Mouse (Mus musculus): ENCODE measurements at regions not wholly inside any gene's neighbourhood (a gene's known extent, or its start where the extent isn't known, plus 50 kb on each side); places are given as distances from the start of the nearest gene placed in this dataset.

DNA sequence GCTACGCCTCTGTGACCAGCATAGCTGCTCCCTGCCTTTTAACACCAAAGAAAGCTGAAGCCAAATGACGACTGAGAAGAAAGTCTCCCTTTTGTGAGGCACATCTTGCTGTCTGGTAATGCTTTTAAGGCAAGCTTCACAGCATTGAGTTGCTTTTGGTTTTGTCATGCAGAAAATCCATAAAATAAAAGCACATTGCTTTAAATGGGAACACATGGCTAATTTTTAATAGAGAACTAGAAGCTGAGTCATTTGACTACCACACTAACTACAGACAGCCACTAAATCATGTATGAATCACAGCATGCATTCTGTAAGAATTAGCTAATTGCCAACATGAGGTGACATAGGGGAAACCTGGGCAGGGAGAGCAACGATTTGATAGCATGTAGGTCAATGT, 579.1 kb downstream of the Fat4 start:
- ATAC-seq (ENCODE audit: low read depth) (no peak), DNase-seq (no peak)
- Histone ChIP-seq H3K4me2 (no peak overlapping the region), H3K36me3 (no peaks in the 10 kb centered on the region), H3K9ac (no peak overlapping the region), H3K4me3 (replicated peaks) (no peak overlapping the region), H3K4me1 (replicated peaks) (no peaks in the 10 kb centered on the region), H3K9me3 (replicated peaks) (peaks cover 3% of the 10 kb centered on the region; the same call in 1 of the 2 replicates), H3K27ac (no peak overlapping the region), H3K27me3 (no peaks in the 10 kb centered on the region)
- 54% methylated on average over 3 of the region's 3 CpGs for WGBS (ENCODE audit: insufficient replicate concordance)

DNA sequence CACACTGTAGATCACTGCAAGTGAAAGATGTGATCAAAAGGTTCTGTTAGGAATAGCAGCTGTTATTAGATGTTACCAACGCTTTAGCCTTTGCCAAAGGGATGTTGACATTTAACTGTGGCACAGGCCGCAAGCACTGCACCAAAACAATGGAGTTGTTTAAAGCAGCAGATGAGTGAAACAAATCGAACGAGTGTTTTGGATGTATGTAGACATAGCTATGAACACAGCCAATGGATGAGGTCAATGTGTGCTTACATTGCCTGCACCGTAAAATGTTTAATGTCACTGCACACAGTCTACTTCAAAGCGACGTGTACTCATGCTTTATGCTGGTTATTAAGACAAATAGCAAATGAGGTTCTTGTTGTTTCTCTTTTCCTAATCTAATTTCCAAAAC, 602.7 kb downstream of the Fat4 start:
- WGBS (ENCODE audit: insufficient replicate concordance) = 72% methylated on average over 7 of the region's 7 CpGs
- H3K36me3 ChIP-seq = no peaks in the 10 kb centered on the region
- H3K9ac ChIP-seq = no peak overlapping the region
- H3K9me3 ChIP-seq (replicated peaks) = no peaks in the 10 kb centered on the region
- ATAC-seq (ENCODE audit: low read depth) (no peak), DNase-seq (no peak)
- H3K4me3 ChIP-seq (replicated peaks) = no peak overlapping the region
- no peak overlapping the region for H3K27ac ChIP-seq
- no peak overlapping the region for H3K4me2 ChIP-seq
- no peaks in the 10 kb centered on the region for H3K27me3 ChIP-seq
- H3K4me1 ChIP-seq (replicated peaks) = no peaks in the 10 kb centered on the region

- no peaks in the 10 kb centered on the region for H3K36me3 ChIP-seq
Observed at GRCm38 (mm10) chr3:39494363-39494762, 607.6 kb downstream of the Fat4 start.

DNA sequence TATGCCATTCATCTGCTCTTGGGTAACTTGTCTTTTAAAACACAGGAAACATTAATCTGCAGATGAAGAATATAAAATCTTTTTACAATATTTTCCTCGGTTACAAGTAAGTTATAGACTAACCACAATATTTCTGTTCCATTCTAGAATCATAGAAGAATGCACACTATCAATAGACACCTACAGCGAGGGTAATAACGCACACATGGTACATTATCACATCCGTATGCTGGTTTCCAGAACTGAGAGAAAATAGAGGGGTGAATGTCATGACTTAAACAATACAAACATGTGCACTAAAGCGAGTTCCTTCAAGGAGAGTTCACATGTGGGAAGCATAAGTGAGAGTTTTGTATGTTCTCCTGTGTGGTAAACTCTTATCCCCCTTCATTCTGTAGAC, 641.3 kb downstream of the Fat4 start:
- Histone ChIP-seq H3K27me3 (no peaks in the 10 kb centered on the region), H3K4me1 (replicated peaks) (no peaks in the 10 kb centered on the region), H3K4me2 (no peak overlapping the region), H3K4me3 (replicated peaks) (no peak overlapping the region), H3K9me3 (replicated peaks) (no peaks in the 10 kb centered on the region), H3K36me3 (no peaks in the 10 kb centered on the region), H3K9ac (no peak overlapping the region), H3K27ac (no peak overlapping the region)
- DNase-seq = no peak
- no peak for ATAC-seq (ENCODE audit: low read depth)
- 68% methylated on average over 5 of the region's 5 CpGs for WGBS (ENCODE audit: insufficient replicate concordance)

More at GRCm38 (mm10) chr3:39494363-39494762, 607.6 kb downstream of the Fat4 start:
- H3K27ac ChIP-seq = no peak overlapping the region
- no peaks in the 10 kb centered on the region for H3K27me3 ChIP-seq
- no peaks in the 10 kb centered on the region for H3K4me1 ChIP-seq (replicated peaks)
- no peak overlapping the region for H3K4me2 ChIP-seq
- H3K9me3 ChIP-seq (replicated peaks) = no peaks in the 10 kb centered on the region
- DNase-seq = no peak
- H3K9ac ChIP-seq = no peak overlapping the region
- no peak overlapping the region for H3K4me3 ChIP-seq (replicated peaks)
- no peak for ATAC-seq (ENCODE audit: low read depth)
- 59% methylated on average over 3 of the region's 3 CpGs for WGBS (ENCODE audit: insufficient replicate concordance)

GRCm38 (mm10) chr3:39537515-39537914, 650.8 kb downstream of the Fat4 start:
- ATAC-seq (ENCODE audit: low read depth) = no peak
- 66% methylated on average over 2 of the region's 2 CpGs for WGBS (ENCODE audit: insufficient replicate concordance)
- no peak overlapping the region for H3K4me3 ChIP-seq (replicated peaks)

GRCm38 (mm10) chr3:39540530-39541118, 653.9 kb downstream of the Fat4 start:
- H3K9me3 ChIP-seq (replicated peaks) = no peaks in the 10 kb centered on the region
- no peak overlapping the region for H3K27ac ChIP-seq
- no peaks in the 10 kb centered on the region for H3K36me3 ChIP-seq
- H3K4me2 ChIP-seq = no peak overlapping the region
- WGBS (ENCODE audit: insufficient replicate concordance) = 72% methylated on average over 7 of the region's 7 CpGs
- ATAC-seq (ENCODE audit: low read depth) (no peak), DNase-seq (no peak)
- no peak overlapping the region for H3K4me3 ChIP-seq (replicated peaks)
- H3K4me1 ChIP-seq (replicated peaks) = no peaks in the 10 kb centered on the region
- no peak overlapping the region for H3K9ac ChIP-seq
- H3K27me3 ChIP-seq = no peaks in the 10 kb centered on the region

More at GRCm38 (mm10) chr3:39537515-39537914, 650.8 kb downstream of the Fat4 start:
- H3K4me2 ChIP-seq = no peak overlapping the region
- H3K9ac ChIP-seq = no peak overlapping the region
- no peaks in the 10 kb centered on the region for H3K9me3 ChIP-seq (replicated peaks)
- no peak for DNase-seq
- no peaks in the 10 kb centered on the region for H3K27me3 ChIP-seq
- no peaks in the 10 kb centered on the region for H3K4me1 ChIP-seq (replicated peaks)
- H3K36me3 ChIP-seq = no peaks in the 10 kb centered on the region
- H3K27ac ChIP-seq = no peak overlapping the region

- Histone ChIP-seq H3K36me3 (no peaks in the 10 kb centered on the region), H3K4me1 (replicated peaks) (no peaks in the 10 kb centered on the region), H3K27me3 (no peaks in the 10 kb centered on the region), H3K4me3 (replicated peaks) (no peak overlapping the region), H3K27ac (no peak overlapping the region), H3K4me2 (no peak overlapping the region), H3K9me3 (replicated peaks) (no peaks in the 10 kb centered on the region), H3K9ac (no peak overlapping the region)
- WGBS (ENCODE audit: insufficient replicate concordance) = 67% methylated on average over 3 of the region's 3 CpGs
- no peak for DNase-seq
- ATAC-seq (ENCODE audit: low read depth) = no peak
Observed at GRCm38 (mm10) chr3:39559460-39560041, 672.8 kb downstream of the Fat4 start.

- Histone ChIP-seq H3K27ac (no peak overlapping the region), H3K4me3 (replicated peaks) (no peak overlapping the region), H3K9me3 (replicated peaks) (no peaks in the 10 kb centered on the region), H3K27me3 (no peaks in the 10 kb centered on the region), H3K9ac (no peak overlapping the region), H3K4me2 (no peak overlapping the region), H3K4me1 (replicated peaks) (no peaks in the 10 kb centered on the region), H3K36me3 (no peaks in the 10 kb centered on the region)
- WGBS (ENCODE audit: insufficient replicate concordance) = 61% methylated on average over 1 of the region's 1 CpGs
- no peak for ATAC-seq (ENCODE audit: low read depth)
- no peak for DNase-seq
Observed at GRCm38 (mm10) chr3:39560951-39561350, 674.2 kb downstream of the Fat4 start.

- no peak for ATAC-seq (ENCODE audit: low read depth)
- 73% methylated on average over 5 of the region's 5 CpGs for WGBS (ENCODE audit: insufficient replicate concordance)
- H3K27ac ChIP-seq = no peak overlapping the region
- no peaks in the 10 kb centered on the region for H3K4me1 ChIP-seq (replicated peaks)
- H3K36me3 ChIP-seq = no peaks in the 10 kb centered on the region
- no peaks in the 10 kb centered on the region for H3K27me3 ChIP-seq
- no peak overlapping the region for H3K4me3 ChIP-seq (replicated peaks)
- H3K9me3 ChIP-seq (replicated peaks) = no peaks in the 10 kb centered on the region
- DNase-seq = no peak
- H3K4me2 ChIP-seq = no peak overlapping the region
- H3K9ac ChIP-seq = no peak overlapping the region
Observed at GRCm38 (mm10) chr3:39571444-39572237, 684.9 kb downstream of the Fat4 start.

- no peaks in the 10 kb centered on the region for H3K36me3 ChIP-seq
- no peaks in the 10 kb centered on the region for H3K27me3 ChIP-seq
- ATAC-seq (ENCODE audit: low read depth) (no peak), DNase-seq (no peak)
- H3K4me3 ChIP-seq (replicated peaks) = no peak overlapping the region
- H3K4me2 ChIP-seq = no peak overlapping the region
- no peak overlapping the region for H3K9ac ChIP-seq
- no peaks in the 10 kb centered on the region for H3K9me3 ChIP-seq (replicated peaks)
- 59% methylated on average over 3 of the region's 3 CpGs for WGBS (ENCODE audit: insufficient replicate concordance)
- H3K4me1 ChIP-seq (replicated peaks) = no peaks in the 10 kb centered on the region
- no peak overlapping the region for H3K27ac ChIP-seq
Observed at GRCm38 (mm10) chr3:39575200-39575599, 688.5 kb downstream of the Fat4 start.

- Histone ChIP-seq H3K36me3 (no peaks in the 10 kb centered on the region), H3K9ac (no peak overlapping the region), H3K9me3 (replicated peaks) (no peaks in the 10 kb centered on the region), H3K27ac (no peak overlapping the region), H3K4me3 (replicated peaks) (no peak overlapping the region), H3K4me1 (replicated peaks) (no peaks in the 10 kb centered on the region), H3K27me3 (no peaks in the 10 kb centered on the region), H3K4me2 (no peak overlapping the region)
- no peak for DNase-seq
- WGBS (ENCODE audit: insufficient replicate concordance) = 70% methylated on average over 2 of the region's 2 CpGs
- ATAC-seq (ENCODE audit: low read depth) = no peak
Observed at GRCm38 (mm10) chr3:39591312-39591711, 704.6 kb downstream of the Fat4 start.

Data from liver, embryonic 13.5 days (tissue).